Mouse (Mus musculus) ovary, postnatal 14 days (tissue): ENCODE data around the gene Trnt1.

Experiments
- DNase-seq: peaks from one replicate; pipeline ENCODE4 v3.0.0; 2022; ENCODE audit warnings: low spot score

The Trnt1 gene

DNA sequence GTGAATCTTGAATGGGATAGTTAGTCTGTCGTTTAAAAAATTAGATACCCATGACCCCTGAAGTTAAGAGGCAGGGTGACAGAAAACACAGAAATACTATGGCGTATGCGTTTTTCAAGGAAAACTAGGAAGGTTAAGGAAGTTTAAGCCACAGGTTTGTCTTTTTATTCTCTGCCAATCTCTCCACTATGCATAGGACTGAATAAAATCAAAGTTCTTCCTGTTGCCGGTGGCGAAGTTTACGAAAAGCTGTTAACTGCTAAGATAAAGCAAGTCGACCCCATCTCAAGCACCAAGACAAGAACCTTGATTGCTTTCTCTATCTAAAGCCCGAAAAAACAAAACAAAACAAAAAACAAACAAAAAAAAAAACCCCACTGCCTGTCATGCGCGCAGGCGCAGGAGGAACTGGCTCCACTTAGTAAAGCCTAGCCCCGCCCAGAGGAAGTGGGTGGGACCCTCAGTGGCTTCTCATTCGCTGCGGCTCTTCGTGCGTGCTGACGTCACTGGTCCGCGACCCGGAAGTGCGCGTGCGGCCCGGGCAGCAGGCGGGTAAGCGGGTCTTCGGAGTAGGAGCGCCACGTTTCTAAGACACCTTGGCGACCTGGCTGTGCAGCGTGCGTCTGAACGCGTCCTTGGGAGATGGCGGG, at the start of gene Trnt1:
Gene Trnt1, plus strand, starts transcription at position 481 of the 650 bp plus-strand sequence.
- DNase-seq = peak; percentile 94

DNA sequence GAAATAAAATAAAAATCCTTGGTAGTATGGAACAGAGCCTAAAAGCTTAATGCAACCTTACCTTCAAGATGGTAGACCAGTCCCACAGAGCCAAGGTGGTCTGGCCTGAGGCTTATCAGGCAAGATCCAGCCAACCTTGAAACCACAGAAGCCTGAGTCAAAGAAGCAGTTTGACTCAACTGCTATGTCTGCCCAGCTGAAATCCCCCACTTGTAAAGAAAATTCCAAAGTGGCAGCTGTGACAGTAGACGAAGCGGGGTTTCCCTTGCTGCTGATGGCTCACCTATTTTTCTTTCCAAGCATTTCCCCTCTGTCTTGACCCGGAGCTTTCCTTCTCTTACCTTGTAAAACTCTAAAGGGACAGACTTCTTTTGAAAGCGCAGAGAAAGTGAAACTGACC, 43.3 kb upstream of the Trnt1 start:
- no peak for DNase-seq

- DNase-seq = no peak
These were observed 42.8 kb upstream of the Trnt1 start for GRCm38 (mm10) chr6:106726078-106726477.

GRCm38 (mm10) chr6:106727703-106728102, 41.2 kb upstream of the Trnt1 start:
- no peak for DNase-seq

GRCm38 (mm10) chr6:106729682-106730314, 39.1 kb upstream of the Trnt1 start:
- no peak for DNase-seq

DNA sequence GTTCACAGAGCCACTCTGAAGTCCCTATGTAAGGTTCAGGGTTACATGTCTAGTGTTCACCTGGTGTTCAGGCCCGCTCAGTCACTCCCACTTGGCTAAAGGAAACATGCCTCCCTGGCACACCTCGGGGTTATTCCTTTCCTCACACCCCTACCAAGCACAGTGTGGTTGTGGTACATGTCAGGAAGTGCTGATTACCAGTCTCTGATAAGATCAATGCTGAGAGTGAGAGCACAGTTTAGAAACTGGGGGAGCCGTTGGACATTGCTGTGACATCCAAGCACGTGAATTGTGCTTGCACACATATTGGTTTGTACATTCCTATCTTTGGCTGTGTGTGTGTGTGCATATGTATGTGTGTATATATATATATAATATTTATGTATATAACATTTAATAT, 36.4 kb upstream of the Trnt1 start:
- no peak for DNase-seq

DNA sequence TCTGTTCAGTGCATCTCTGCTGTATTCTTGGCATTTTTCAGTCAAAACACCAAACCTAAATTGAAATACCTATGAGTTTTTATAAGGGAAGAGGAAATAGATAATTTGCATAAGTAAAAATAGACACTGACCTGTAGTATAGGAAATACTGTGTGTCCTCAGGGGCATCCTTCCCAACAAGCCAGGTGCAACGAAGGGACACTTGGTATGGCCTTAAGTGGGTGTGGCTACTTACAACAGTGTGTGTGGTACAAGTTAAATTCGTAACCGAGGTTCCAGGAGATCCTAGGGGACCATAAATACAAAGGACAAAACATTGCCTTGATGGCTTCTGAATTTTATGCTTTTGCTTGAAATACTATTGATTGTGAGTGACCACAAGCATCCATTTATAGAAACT, 30.7 kb upstream of the Trnt1 start:
- no peak for DNase-seq

DNA sequence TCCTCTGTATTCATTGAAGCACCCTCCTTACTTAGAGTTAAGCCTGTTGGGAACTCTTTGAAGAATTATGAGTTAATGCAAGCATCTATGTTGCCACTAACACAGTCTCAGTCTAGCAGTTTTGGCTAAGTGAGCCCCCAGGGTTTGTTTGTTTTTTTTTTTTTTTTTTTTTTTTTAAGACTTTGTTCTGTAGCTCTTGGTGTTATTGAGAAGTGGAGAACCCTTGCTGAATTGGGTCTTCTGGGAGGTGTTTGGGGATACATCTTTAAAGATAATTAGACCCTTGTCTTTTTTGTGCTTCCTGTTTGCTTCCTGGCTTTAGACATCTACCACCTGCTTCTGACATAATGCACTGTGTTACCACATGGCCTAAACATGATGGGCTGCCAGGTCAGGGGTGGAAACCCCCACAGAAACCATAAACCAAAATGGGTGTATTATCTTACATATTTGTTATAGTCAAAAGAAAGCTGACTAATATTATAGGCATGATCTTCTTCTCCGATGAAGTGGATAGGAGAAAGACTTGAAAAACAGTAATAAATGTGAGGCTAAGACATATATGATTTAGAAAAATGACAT, 28.6 kb upstream of the Trnt1 start:
- DNase-seq = no peak

- no peak for DNase-seq
These were observed 25.2 kb upstream of the Trnt1 start for GRCm38 (mm10) chr6:106743556-106744233.

DNA sequence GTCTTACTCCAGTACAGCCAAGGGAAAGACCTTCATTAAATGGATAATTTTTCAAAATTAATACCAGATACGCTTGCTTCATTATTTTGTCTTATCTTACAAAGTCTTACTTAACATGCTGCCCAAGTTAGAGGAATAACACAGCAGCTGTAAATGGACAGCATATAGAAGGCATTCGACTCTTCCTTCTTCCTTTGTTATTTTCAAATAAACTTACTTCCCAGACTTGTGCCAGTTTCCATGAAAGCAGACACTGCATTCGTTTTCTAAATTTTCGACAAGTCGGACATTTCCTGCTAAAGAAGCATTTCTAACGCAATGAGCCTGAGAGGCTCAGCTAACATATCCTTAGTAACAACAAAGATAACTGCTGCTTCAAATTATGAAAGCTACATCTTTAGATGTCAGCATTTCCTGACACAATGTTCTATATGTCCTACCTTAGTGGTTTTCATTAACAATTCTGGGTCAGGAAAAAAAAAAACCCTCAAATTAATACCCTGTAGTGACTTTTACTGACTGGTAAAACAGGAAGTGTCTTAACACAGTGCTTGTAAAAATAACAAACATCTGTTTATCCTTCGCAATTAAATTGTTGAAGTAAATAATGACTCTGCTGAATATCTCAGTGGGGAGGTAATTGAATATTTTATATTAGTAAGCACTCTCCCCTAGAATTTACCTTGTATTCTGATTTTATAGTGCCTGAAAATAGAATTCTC, 23.1 kb upstream of the Trnt1 start:
- no peak for DNase-seq

GRCm38 (mm10) chr6:106747251-106747650, 21.7 kb upstream of the Trnt1 start:
- no peak for DNase-seq

- no peak for DNase-seq
These were observed 21.1 kb upstream of the Trnt1 start for GRCm38 (mm10) chr6:106747804-106748203.

- DNase-seq = no peak
These were observed 20.0 kb upstream of the Trnt1 start, which contains the start of gene Il5ra for GRCm38 (mm10) chr6:106748887-106749388. Gene Il5ra (minus strand): TSS chr6:106749037.

- no peak for DNase-seq
These were observed 18.6 kb upstream of the Trnt1 start for GRCm38 (mm10) chr6:106750291-106750690.

DNA sequence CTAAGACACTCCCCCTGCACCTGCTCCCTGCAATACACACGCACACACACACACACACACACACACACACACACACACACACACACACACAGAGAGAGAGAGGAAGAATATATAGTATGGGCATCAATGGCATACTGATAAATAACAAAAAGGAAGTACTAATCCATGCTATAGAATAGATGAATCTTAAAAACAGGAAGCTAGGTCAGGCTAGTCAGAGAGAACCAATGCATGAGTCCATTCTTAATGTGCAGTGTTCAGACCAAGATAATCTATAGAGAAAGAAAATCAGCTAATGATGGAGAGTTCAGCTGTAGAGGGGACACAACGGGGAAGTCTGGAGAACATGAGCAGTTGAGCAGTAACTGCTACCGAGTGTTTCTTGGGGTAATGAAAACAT, 10.6 kb upstream of the Trnt1 start:
- DNase-seq = no peak

GRCm38 (mm10) chr6:106760473-106761218, 8.3 kb upstream of the Trnt1 start:
- no peak for DNase-seq

DNA sequence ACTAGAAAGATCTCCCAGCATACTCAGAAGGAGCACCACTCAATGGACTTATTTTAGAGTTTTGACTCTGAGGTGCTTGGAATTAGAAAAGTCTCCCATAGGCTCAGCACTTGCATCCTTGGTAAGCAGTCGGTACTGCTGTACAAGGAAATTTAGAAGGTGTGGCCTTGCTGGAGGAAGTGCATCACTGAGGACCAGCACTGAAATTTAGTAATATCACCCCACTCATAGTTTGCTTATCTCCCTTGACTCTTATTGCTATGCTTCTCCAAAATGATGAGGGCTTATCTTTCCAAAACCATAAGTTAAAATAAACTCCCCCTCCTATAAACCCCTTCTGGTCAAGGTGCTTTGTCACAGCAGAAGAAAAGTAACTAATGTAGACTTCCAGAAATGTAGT, 7.4 kb upstream of the Trnt1 start:
- DNase-seq = no peak

- DNase-seq = no peak
These were observed 3.0 kb upstream of the Trnt1 start for GRCm38 (mm10) chr6:106765892-106766291.

- no peak for DNase-seq
These were observed 2.1 kb upstream of the Trnt1 start for GRCm38 (mm10) chr6:106766774-106767173.

GRCm38 (mm10) chr6:106769290-106769866, 458 bp downstream of the Trnt1 start:
- no peak for DNase-seq

- DNase-seq = no peak
These were observed 1.1 kb downstream of the Trnt1 start for GRCm38 (mm10) chr6:106770046-106770445.
